Mouse (Mus musculus) forebrain, embryonic 11.5 days (tissue): ENCODE data around the gene Rgs16. TPM values are rescaled to one million over a fixed set of nuclear protein-coding genes. Genes with fewer than 3 reads are reported as not detected.

Source experiments
- polyA plus RNA-seq: library from polyadenylated mRNA; unstranded; fragments of >200 nt; fragmentation: Nextera tagmentation; extraction: Ambion mirVana; gene quantifications from 2 replicates; pipeline ENCODE4 v1.2.1, GENCODE M21; 2014

Gene Rgs16
- polyA plus RNA-seq, 1 experiment from 2014 or later: 24.3 TPM

Other genes starting within 250 kb of the Rgs16 start
- gene Npl, start 190.3 kb upstream of the Rgs16 start, polyA plus RNA-seq: 12.4 and 14.3 TPM in 2 replicates
- 12.1 and 12.2 TPM in 2 replicates for gene Rgs8, start 87.3 kb upstream of the Rgs16 start, polyA plus RNA-seq
- gene Rnasel, start 9.1 kb downstream of the Rgs16 start, polyA plus RNA-seq: 19.3 and 19.5 TPM in 2 replicates
- gene Rgsl1, start 103.8 kb downstream of the Rgs16 start, polyA plus RNA-seq: not detected in 2 replicates
- 0.40 and 0.56 TPM in 2 replicates for gene Teddm1b, start 134.0 kb downstream of the Rgs16 start, polyA plus RNA-seq
- not detected in 2 replicates for gene Teddm1a, start 151.4 kb downstream of the Rgs16 start, polyA plus RNA-seq
- 114 TPM in 2 replicates for gene Glul, start 159.6 kb downstream of the Rgs16 start, polyA plus RNA-seq
- 0.40 and 0.45 TPM in 2 replicates for gene Teddm2, start 159.9 kb downstream of the Rgs16 start, polyA plus RNA-seq